Mouse (Mus musculus) erythroblast, embryonic 14.5 days (primary cell): Measurements from ENCODE around the gene Phactr4.

Experiments used
- GATA1 ChIP-seq: IDR thresholded peaks from 2 replicates; pipeline ENCODE4 v1.6.1; 2012; ENCODE audit warnings: low read length, inconsistent platforms, mixed read lengths
- TAL1 ChIP-seq: IDR thresholded peaks from 3 replicates; pipeline ENCODE4 v1.6.1; 2012; ENCODE audit warnings: low read length, inconsistent platforms, mixed read lengths

DNA sequence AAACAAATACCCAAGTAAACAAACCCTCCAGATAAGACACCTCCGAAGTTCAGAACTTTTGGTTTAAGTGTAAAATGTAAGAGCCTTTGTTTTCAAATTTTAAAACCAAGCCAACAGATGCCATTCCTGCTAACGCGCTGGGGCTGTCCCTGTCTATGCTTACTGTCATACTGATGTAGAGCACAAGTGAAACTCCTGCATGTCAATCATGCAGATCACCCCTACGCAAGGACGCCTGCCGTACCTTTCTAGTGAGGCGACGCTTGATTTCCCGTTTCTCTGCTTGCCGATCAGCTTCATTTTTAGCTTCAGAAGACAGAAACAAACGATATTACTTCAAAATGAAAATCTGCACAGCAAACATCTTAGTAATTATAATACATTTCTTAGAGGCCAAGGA is 58.8 kb downstream of the Phactr4 start:
- TF ChIP-seq TAL1: no peak
- no peak for TF ChIP-seq GATA1
